Mouse (Mus musculus) limb, embryonic 10.5 days (tissue): ENCODE data around the gene Ankrd1. TPM values are rescaled to one million over a fixed set of nuclear protein-coding genes. Genes with fewer than 3 reads are reported as not detected.
A peak's percentile ranks its signal among the peaks of the same experiment; 100 is the strongest.

Source experiments
- DNase-seq: peaks from one replicate; pipeline ENCODE4 v3.0.0-alpha.2; 2017; ENCODE audit warnings: low spot score
- H3K27ac ChIP-seq: fragments of 300-500 bp; sonication (generic); 2 replicates; pipeline ENCODE4 v1.5.1; 2016; ENCODE audit warnings: mild to moderate bottlenecking
- H3K27me3 ChIP-seq: fragments of 300-500 bp; sonication (generic); 2 replicates; pipeline ENCODE4 v1.6.1; 2016; ENCODE audit warnings: low read depth, mild to moderate bottlenecking; ENCODE audit not compliant: poor library complexity, severe bottlenecking
- H3K36me3 ChIP-seq: fragments of 300-500 bp; sonication (generic); 2 replicates; pipeline ENCODE4 v1.6.1; 2016; ENCODE audit warnings: mild to moderate bottlenecking, moderate library complexity
- H3K4me1 ChIP-seq: fragments of 300-500 bp; sonication (generic); 2 replicates; pipeline ENCODE4 v1.6.1; 2016
- H3K4me3 ChIP-seq: fragments of 300-500 bp; sonication (generic); 2 replicates; pipeline ENCODE4 v1.5.1; 2016; ENCODE audit warnings: mild to moderate bottlenecking, moderate library complexity
- H3K9me3 ChIP-seq: fragments of 300-500 bp; sonication (generic); replicated peaks from 2 replicates; pipeline ENCODE4 v1.6.1; 2016; ENCODE audit warnings: mild to moderate bottlenecking
- WGBS: fragments of 180-500 bp; shearing (Covaris S2); methylation state at CpG from one replicate; pipeline ENCODE4 v1.1.7; 2016; 5-methylcytosine and 5-hydroxymethylcytosine counted together
- polyA plus RNA-seq: library from polyadenylated mRNA; unstranded; fragments of >200 nt; fragmentation: Nextera tagmentation; extraction: Ambion mirVana; gene quantifications from 2 replicates; pipeline ENCODE4 v1.2.1, GENCODE M21; 2016

Gene Ankrd1
- polyA plus RNA-seq, 1 experiment from 2014 or later: 0.18 TPM

DNA sequence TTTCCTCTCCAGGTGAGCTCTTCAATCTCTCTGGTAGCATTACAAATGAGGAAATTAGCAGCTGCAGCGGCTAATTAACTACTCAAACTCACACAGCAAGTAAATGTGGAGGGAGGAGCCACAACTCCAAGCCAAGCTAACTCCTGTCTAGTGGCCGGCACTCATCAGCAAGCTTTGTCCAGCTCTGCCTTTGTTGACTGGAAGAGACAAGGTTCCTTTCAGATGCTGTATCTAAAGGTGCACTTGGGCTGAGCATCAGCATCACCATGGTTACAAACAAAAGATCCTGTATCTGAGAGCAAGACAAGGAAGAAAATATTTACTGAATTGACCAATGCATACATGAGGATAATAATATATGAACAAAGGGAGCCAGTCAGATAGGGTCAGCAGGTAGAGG is 10.3 kb upstream of the Ankrd1 start:
- H3K4me1 ChIP-seq: peaks cover 6% of the 10 kb centered on the region
- WGBS: 61% methylated on average over 2 of the region's 2 CpGs
- peaks cover 13% of the 10 kb centered on the region; the same call in 1 of the 2 replicates for H3K27me3 ChIP-seq
- no peaks in the 10 kb centered on the region for H3K9me3 ChIP-seq
- no peaks in the 10 kb centered on the region for H3K36me3 ChIP-seq
- DNase-seq: no peak
- H3K4me3 ChIP-seq: no peak overlapping the region
- no peak overlapping the region for H3K27ac ChIP-seq

DNA sequence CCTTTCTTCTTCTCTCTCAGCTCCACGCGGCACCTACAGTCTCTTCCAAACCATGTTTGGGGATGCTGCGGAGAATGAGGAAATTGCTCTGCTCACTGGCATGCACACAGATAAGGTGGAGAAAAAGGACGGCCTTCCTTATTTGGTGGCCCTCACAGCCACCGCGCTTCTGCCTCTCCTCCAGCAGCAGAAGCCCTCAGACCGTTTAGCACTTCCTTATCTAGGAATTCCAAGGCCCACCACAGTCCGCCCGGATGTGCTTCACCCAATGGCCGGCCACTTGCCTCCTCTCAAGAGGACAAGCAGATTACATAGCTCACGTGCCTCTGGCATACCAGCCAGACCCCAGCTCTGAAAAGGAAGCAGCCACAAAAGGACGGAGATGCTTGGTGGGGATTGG is 9.7 kb upstream of the Ankrd1 start:
- no peaks in the 10 kb centered on the region for H3K36me3 ChIP-seq
- no peak overlapping the region for H3K4me3 ChIP-seq
- H3K27ac ChIP-seq: no peak overlapping the region
- H3K9me3 ChIP-seq: no peaks in the 10 kb centered on the region
- peaks cover 6% of the 10 kb centered on the region for H3K4me1 ChIP-seq
- 34% methylated on average over 12 of the region's 12 CpGs for WGBS
- peaks cover 13% of the 10 kb centered on the region; the same call in 1 of the 2 replicates for H3K27me3 ChIP-seq
- no peak for DNase-seq

GRCm38 (mm10) chr19:36129213-36129612 is 9.3 kb upstream of the Ankrd1 start:
- no peak overlapping the region for H3K27ac ChIP-seq
- no peak for DNase-seq
- WGBS: 33% methylated on average over 9 of the region's 9 CpGs
- H3K9me3 ChIP-seq: no peaks in the 10 kb centered on the region
- peaks cover 6% of the 10 kb centered on the region for H3K4me1 ChIP-seq
- no peak overlapping the region for H3K4me3 ChIP-seq
- H3K36me3 ChIP-seq: no peaks in the 10 kb centered on the region
- peaks cover 13% of the 10 kb centered on the region; the same call in 1 of the 2 replicates for H3K27me3 ChIP-seq

GRCm38 (mm10) chr19:36128440-36128839 is 8.5 kb upstream of the Ankrd1 start:
- peaks cover 13% of the 10 kb centered on the region; the same call in 1 of the 2 replicates for H3K27me3 ChIP-seq
- H3K9me3 ChIP-seq: no peaks in the 10 kb centered on the region
- WGBS: 97% methylated on average over 3 of the region's 3 CpGs
- H3K36me3 ChIP-seq: no peaks in the 10 kb centered on the region
- peaks cover 6% of the 10 kb centered on the region for H3K4me1 ChIP-seq
- DNase-seq: no peak
- no peak overlapping the region for H3K4me3 ChIP-seq
- no peak overlapping the region for H3K27ac ChIP-seq

DNA sequence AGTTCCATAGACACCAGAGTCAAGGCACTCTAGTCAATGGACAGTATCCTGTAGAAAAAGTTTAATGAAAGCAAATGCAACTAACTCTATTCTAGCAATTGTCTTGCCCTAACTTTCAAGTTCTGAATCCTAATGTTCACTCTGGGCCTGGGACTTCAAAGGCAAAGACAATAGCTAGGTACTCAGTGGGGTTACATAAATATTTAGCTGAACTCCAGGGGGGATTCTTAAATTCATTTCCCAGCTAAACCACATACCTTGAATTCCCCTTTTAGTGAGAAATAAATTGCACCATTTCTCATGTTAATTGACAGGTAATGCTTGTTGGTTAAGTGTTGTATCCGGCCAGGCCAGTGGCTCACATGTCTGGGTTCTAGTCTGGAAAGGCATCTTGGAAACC is 4.3 kb upstream of the Ankrd1 start:
- WGBS: 51% methylated on average over 1 of the region's 1 CpGs
- Histone ChIP-seq H3K36me3 (no peaks in the 10 kb centered on the region), H3K4me3 (no peak overlapping the region), H3K9me3 (0 out of 2 replicates have a peak, but pooled peaks cover 1% of the 10 kb centered on the region), H3K27me3 (peaks cover 4% of the 10 kb centered on the region; the same call in 1 of the 2 replicates), H3K27ac (no peak overlapping the region), H3K4me1 (peaks cover 3% of the 10 kb centered on the region; the same call in 1 of the 2 replicates)
- DNase-seq: no peak

- WGBS: 93% methylated on average over 8 of the region's 8 CpGs
- H3K4me3 ChIP-seq: no peak overlapping the region
- H3K9me3 ChIP-seq: 0 out of 2 replicates have a peak, but pooled peaks cover 1% of the 10 kb centered on the region
- H3K36me3 ChIP-seq: no peaks in the 10 kb centered on the region
- peaks cover 18% of the 10 kb centered on the region for H3K27me3 ChIP-seq
- H3K4me1 ChIP-seq: no peaks in the 10 kb centered on the region
- H3K27ac ChIP-seq: no peak overlapping the region
- no peak for DNase-seq
Measured at GRCm38 (mm10) chr19:36119219-36119618, 680 bp downstream of the Ankrd1 start.

- WGBS: 88% methylated on average over 4 of the region's 4 CpGs
Measured at GRCm38 (mm10) chr19:36116185-36116584, 3.7 kb downstream of the Ankrd1 start.

DNA sequence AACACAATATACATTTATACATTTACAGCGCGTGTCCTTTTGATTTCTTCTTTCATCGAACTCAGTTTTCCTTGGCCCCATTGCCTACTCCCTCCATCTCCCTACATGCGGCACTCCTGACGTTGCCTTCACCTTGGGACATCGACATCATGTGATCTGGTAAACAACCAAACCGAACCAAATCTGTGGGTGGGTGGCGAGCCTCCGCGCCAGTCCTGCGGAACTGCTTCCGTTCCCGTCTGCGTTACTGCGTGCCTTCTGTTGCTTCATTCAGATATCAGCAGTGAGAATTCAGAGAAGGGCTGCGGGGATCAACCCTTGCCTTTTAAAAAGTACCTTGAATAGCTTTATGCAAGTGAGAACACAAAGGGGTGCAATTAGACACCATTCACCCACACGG is 7.9 kb downstream of the Ankrd1 start:
- Histone ChIP-seq H3K4me1 (peaks cover 8% of the 10 kb centered on the region), H3K27ac (no peak overlapping the region), H3K9me3 (no peaks in the 10 kb centered on the region), H3K4me3 (no peak overlapping the region), H3K36me3 (no peaks in the 10 kb centered on the region), H3K27me3 (peaks cover 60% of the 10 kb centered on the region)
- WGBS: 58% methylated on average over 17 of the region's 17 CpGs
- DNase-seq: no peak

More at GRCm38 (mm10) chr19:36116185-36116584, 3.7 kb downstream of the Ankrd1 start:
- no peak for DNase-seq
- Histone ChIP-seq H3K4me3 (no peak overlapping the region), H3K27me3 (peaks cover 40% of the 10 kb centered on the region), H3K9me3 (no peaks in the 10 kb centered on the region), H3K27ac (no peak overlapping the region), H3K4me1 (no peaks in the 10 kb centered on the region), H3K36me3 (no peaks in the 10 kb centered on the region)

DNA sequence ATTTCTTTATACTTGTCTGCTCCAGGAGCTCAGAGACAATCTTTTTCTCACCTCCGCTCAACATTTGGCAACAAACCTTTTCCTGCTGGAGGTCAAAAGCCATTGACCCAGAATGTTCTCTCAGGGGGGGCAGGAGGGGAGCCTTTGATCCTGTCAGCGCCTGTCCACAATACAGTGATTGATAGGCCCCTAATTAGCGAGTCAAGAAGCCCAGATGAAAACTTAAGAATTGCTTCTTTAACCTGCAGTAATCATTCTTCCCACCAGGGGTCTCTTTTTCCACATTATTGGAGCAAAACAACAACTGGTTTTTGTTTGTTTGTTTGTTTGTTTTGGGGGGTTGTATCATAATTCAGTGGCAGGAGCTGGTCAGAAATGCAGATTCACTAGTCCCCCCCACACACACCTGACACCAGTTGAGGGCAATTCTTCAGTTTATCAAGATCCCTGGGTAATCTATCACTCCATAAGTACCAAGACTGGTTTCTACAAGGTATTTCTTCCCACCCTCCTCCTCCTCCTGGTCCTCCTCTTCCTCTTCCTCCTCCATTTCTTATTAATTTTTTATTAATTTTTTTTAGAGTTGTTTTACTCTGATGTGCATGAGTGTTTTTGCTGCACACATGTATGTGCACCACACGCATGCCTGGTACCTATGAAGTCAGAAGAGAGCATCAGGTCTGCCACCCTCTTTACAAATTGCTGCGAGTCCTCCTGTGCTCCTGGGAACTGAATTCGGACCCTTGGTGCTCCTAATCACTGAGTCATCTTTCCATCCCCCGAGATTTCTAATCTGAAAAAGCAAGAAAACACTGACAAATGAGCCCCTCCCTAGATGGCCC is 8.6 kb downstream of the Ankrd1 start:
- no peak overlapping the region for H3K27ac ChIP-seq
- peak; percentile 64 for DNase-seq
- no peaks in the 10 kb centered on the region for H3K36me3 ChIP-seq
- H3K9me3 ChIP-seq: no peaks in the 10 kb centered on the region
- H3K27me3 ChIP-seq: peaks cover 60% of the 10 kb centered on the region
- peaks cover 8% of the 10 kb centered on the region for H3K4me1 ChIP-seq
- 33% methylated on average over 7 of the region's 7 CpGs for WGBS
- H3K4me3 ChIP-seq: no peak overlapping the region

DNA sequence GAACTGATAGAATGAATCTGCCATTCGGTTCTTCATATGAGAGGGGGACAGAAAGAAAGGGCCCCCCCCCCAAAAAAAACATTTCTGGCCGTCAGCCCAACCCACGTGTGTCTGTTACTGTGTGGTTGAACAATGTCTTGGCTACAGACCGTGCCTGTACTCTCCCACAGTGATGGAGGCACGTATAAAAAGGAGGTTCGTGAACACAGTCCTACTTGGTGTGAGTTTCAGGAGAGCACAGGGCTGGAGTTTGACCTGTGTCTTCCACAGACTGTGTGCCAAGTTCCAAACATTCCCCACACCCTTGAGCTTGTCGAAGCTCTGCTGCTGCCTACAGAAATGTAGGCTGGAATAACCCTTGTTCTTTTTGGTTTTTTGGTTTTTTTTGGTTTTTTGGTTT is 9.4 kb downstream of the Ankrd1 start:
- Histone ChIP-seq H3K27me3 (peaks cover 59% of the 10 kb centered on the region), H3K36me3 (peaks cover 4% of the 10 kb centered on the region), H3K4me3 (no peak overlapping the region), H3K27ac (no peak overlapping the region), H3K9me3 (no peaks in the 10 kb centered on the region), H3K4me1 (peaks cover 8% of the 10 kb centered on the region)
- WGBS: 53% methylated on average over 7 of the region's 7 CpGs
- no peak for DNase-seq

DNA sequence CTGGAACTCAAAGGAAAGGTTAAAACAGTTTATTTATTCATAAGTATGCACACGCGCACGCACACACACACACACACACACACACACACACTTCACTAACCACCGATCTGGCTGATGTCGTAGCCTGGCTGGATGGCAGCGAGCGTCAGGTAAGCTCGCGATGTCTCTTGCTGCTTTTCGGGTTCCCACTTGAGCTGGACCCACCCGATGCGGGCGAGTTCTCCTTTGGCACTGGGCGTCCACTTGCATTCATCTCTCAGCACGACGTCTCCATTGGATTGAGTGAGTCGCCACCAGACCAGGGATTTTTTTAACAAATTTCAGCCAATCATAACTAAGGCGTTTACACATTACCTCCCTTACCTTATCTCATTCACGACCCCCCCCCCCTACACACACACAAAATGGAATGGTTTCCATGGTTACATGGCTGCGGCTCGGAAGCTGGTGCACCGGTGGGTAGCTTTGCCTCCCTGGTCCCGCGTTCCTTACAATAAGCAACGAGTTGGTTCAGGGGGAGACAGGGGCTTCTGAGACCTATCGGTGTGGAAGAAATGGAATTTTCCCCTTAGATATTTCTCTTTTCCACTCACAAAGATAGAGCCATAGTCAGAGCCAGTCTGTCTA is 10.5 kb downstream of the Ankrd1 start:
- Histone ChIP-seq H3K4me3 (no peak overlapping the region), H3K36me3 (peaks cover 7% of the 10 kb centered on the region), H3K27me3 (peaks cover 49% of the 10 kb centered on the region), H3K9me3 (no peaks in the 10 kb centered on the region), H3K27ac (no peak overlapping the region), H3K4me1 (peaks cover 8% of the 10 kb centered on the region)
- 91% methylated on average over 26 of the region's 26 CpGs for WGBS
- DNase-seq: no peak

- Histone ChIP-seq H3K4me1 (no peaks in the 10 kb centered on the region), H3K36me3 (peaks cover 53% of the 10 kb centered on the region), H3K27ac (no peak overlapping the region), H3K4me3 (no peak overlapping the region), H3K9me3 (no peaks in the 10 kb centered on the region), H3K27me3 (peaks cover 10% of the 10 kb centered on the region)
- WGBS: 89% methylated on average over 5 of the region's 5 CpGs
- no peak for DNase-seq
Measured at GRCm38 (mm10) chr19:36103909-36104308, 16.0 kb downstream of the Ankrd1 start.

DNA sequence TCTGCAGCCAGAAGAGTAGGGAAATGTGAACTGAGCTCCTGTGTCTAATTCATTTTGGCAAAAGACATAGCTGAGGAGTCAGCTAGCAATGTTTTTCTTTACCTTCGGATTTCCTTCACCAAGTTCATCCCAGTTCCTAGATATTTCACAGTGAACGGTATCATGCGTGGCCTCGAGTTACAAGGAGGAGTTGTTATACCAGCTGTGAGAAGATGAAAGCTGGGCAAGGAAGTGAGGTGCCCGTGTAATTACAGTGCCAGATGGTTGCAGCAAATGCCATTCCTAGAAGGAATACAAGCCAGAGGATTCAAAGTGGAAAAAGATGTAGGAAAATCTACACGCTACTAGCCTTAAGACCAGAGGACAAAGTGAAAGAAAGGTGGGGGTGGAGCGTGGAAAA is 21.0 kb downstream of the Ankrd1 start:
- no peak overlapping the region for H3K4me3 ChIP-seq
- WGBS: 88% methylated on average over 7 of the region's 7 CpGs
- H3K4me1 ChIP-seq: no peaks in the 10 kb centered on the region
- H3K9me3 ChIP-seq: no peaks in the 10 kb centered on the region
- DNase-seq: no peak
- peaks cover 87% of the 10 kb centered on the region for H3K36me3 ChIP-seq
- no peaks in the 10 kb centered on the region for H3K27me3 ChIP-seq
- H3K27ac ChIP-seq: no peak overlapping the region
